24 mouse cellular contexts compared by ENCODE assay signal in genomic region chr7:126602650-126603049, GRCm38 (mm10). TPM values are rescaled to one million over a fixed set of nuclear protein-coding genes. Genes with fewer than 3 reads are reported as not detected.
"Had no signal": no experiment of that assay in that cellular context is flagged by ENCODE, and none has a peak within 500 bp of the region (broad histone marks: within the 10 kb centered on the region; RNA-seq: fewer than 3 reads in every experiment).

No protein-coding gene starts in this region.

- DNase-seq: gastrocnemius, adult 2 months; gastrocnemius, postnatal 10 days; gastrocnemius, postnatal 25 days; heart, adult 11 months; heart, adult 2 months; heart, postnatal 14 days; kidney, adult 11 months; kidney, adult 2 months; kidney, adult 9 months; kidney, postnatal 14 days; kidney, postnatal 36 days; layer of hippocampus, adult 9-11 months; layer of hippocampus, postnatal 36 days; liver had no signal

- ATAC-seq: hindbrain, postnatal 0 days; intestine, embryonic 16.5 days had no signal

RNA-seq across cellular contexts. Expression of gene Il27, which starts 7.9 kb away (rescaled TPM):
- total RNA-seq: gastrocnemius, adult 2 months; gastrocnemius, postnatal 10 days; gastrocnemius, postnatal 25 days; gastrocnemius, postnatal 4 days; heart, adult 2 months; heart, postnatal 14 days; layer of hippocampus, adult 18-20 months; layer of hippocampus, adult 8-10 months; layer of hippocampus, postnatal 14 days; layer of hippocampus, postnatal 36 days; left cerebral cortex, adult 18-20 months; left cerebral cortex, adult 8-10 months; left cerebral cortex, postnatal 14 days; left cerebral cortex, postnatal 36 days had no signal
